Mouse (Mus musculus): ENCODE results near the gene Tmem150b.

GRCm38 (mm10) chr7:4703195-4703594 lies 21.9 kb downstream of the Tmem150b start:
- TF ChIP-seq POLR2A (IDR thresholded peaks at IDR 0.05; ENCODE audit: control insufficient read depth, low read depth, low read length) (no peak), CTCF (IDR thresholded peaks at IDR 0.05; ENCODE audit: control insufficient read depth, insufficient read depth, insufficient replicate concordance, low read depth, low read length) (no peak)
